Mouse (Mus musculus): ENCODE measurements around the gene Kti12. TPM values are rescaled to one million over a fixed set of nuclear protein-coding genes. Genes with fewer than 3 reads are reported as not detected.
A peak's percentile ranks its signal among the peaks of the same experiment; 100 is the strongest.

Gene Kti12
- polyA plus RNA-seq, 2 experiments = 25.4 to 38.0 TPM

GRCm38 (mm10) chr4:108825677-108826076 lies 21.9 kb upstream of the Kti12 start:
- H3K36me3 ChIP-seq (replicated peaks; ENCODE audit: control insufficient read depth, insufficient read depth, low read depth) = peaks cover 42% of the 10 kb centered on the region
- no peak overlapping the region for H3K4me3 ChIP-seq (ENCODE audit: insufficient read depth in 1 of 2, low read depth in 2 of 2, low read length in 2 of 2)
- WGBS (ENCODE audit: insufficient replicate concordance) = 88% methylated on average over 3 of the region's 3 CpGs
- H3K4me2 ChIP-seq (ENCODE audit: low read depth) = no peak overlapping the region
- no peak overlapping the region for H3K9ac ChIP-seq (replicated peaks)
- no peak overlapping the region for H3K27ac ChIP-seq
- H3K9me3 ChIP-seq (ENCODE audit: control insufficient read depth, low read length) = no peaks in the 10 kb centered on the region
- ATAC-seq (ENCODE audit: insufficient read depth) (no peak), DNase-seq (ENCODE audit: low read depth in 3 of 3, low spot score in 3 of 3) (no peak)
- TF ChIP-seq CTCF (IDR thresholded peaks at IDR 0.05; ENCODE audit: low read depth) = no peak
- no peak for TF ChIP-seq EP300 (IDR thresholded peaks at IDR 0.05; ENCODE audit: low read depth)
- no peaks in the 10 kb centered on the region for H3K27me3 ChIP-seq (ENCODE audit: control insufficient read depth, insufficient read depth, low read length)
- no peaks in the 10 kb centered on the region for H3K4me1 ChIP-seq (replicated peaks; ENCODE audit: control insufficient read depth in 2 of 2, insufficient read depth in 2 of 2, low read length in 1 of 2)

- peaks cover 38% of the 10 kb centered on the region for H3K36me3 ChIP-seq (replicated peaks; ENCODE audit: control insufficient read depth, insufficient read depth, low read depth)
- no peaks in the 10 kb centered on the region for H3K4me1 ChIP-seq (replicated peaks; ENCODE audit: control insufficient read depth in 2 of 2, insufficient read depth in 2 of 2, low read length in 1 of 2)
- no peaks in the 10 kb centered on the region for H3K9me3 ChIP-seq (ENCODE audit: control insufficient read depth, low read length)
- H3K4me2 ChIP-seq (ENCODE audit: low read depth) = no peak overlapping the region
- H3K4me3 ChIP-seq (ENCODE audit: insufficient read depth in 1 of 2, low read depth in 2 of 2, low read length in 2 of 2) = no peak overlapping the region
- H3K27ac ChIP-seq = no peak overlapping the region
- ATAC-seq (ENCODE audit: insufficient read depth) (no peak), DNase-seq (ENCODE audit: low read depth in 3 of 3, low spot score in 3 of 3) (no peak)
- 61% methylated on average over 1 of the region's 1 CpGs for WGBS (ENCODE audit: insufficient replicate concordance)
- no peaks in the 10 kb centered on the region for H3K27me3 ChIP-seq (ENCODE audit: control insufficient read depth, insufficient read depth, low read length)
- H3K9ac ChIP-seq (replicated peaks) = no peak overlapping the region
- no peak for TF ChIP-seq CTCF (IDR thresholded peaks at IDR 0.05; ENCODE audit: low read depth)
These were observed 21.5 kb upstream of the Kti12 start for GRCm38 (mm10) chr4:108826096-108826495.

- no peak overlapping the region for H3K27ac ChIP-seq
- H3K36me3 ChIP-seq (replicated peaks; ENCODE audit: control insufficient read depth, insufficient read depth, low read depth) = peaks cover 37% of the 10 kb centered on the region
- no peaks in the 10 kb centered on the region for H3K9me3 ChIP-seq (ENCODE audit: control insufficient read depth, low read length)
- ATAC-seq (ENCODE audit: insufficient read depth) = no peak
- no peak overlapping the region for H3K4me3 ChIP-seq (ENCODE audit: insufficient read depth in 1 of 2, low read depth in 2 of 2, low read length in 2 of 2)
- H3K9ac ChIP-seq (replicated peaks) = no peak overlapping the region
- peaks cover under 1% of the 10 kb centered on the region in 2 experiments; a peak in 2 of 4 replicates for H3K4me1 ChIP-seq (replicated peaks; ENCODE audit: control insufficient read depth in 2 of 2, insufficient read depth in 2 of 2, low read length in 1 of 2)
- WGBS (ENCODE audit: insufficient replicate concordance) = 69% methylated on average over 2 of the region's 2 CpGs
- DNase-seq (ENCODE audit: low read depth in 3 of 3, low spot score in 3 of 3) = no peak
- H3K27me3 ChIP-seq (ENCODE audit: control insufficient read depth, insufficient read depth, low read length) = no peaks in the 10 kb centered on the region
- TF ChIP-seq CTCF (IDR thresholded peaks at IDR 0.05; ENCODE audit: low read depth) (no peak), EP300 (IDR thresholded peaks at IDR 0.05; ENCODE audit: low read depth) (no peak)
- no peak overlapping the region for H3K4me2 ChIP-seq (ENCODE audit: low read depth)
These were observed 20.9 kb upstream of the Kti12 start for GRCm38 (mm10) chr4:108826643-108827042.

- no peak overlapping the region for H3K27ac ChIP-seq
- no peak for ATAC-seq (ENCODE audit: insufficient read depth)
- 77% methylated on average over 1 of the region's 1 CpGs for WGBS (ENCODE audit: insufficient replicate concordance)
- H3K9ac ChIP-seq (replicated peaks) = no peak overlapping the region
- no peak overlapping the region for H3K4me2 ChIP-seq (ENCODE audit: low read depth)
- H3K4me1 ChIP-seq (replicated peaks; ENCODE audit: control insufficient read depth in 2 of 2, insufficient read depth in 2 of 2, low read length in 1 of 2) = peaks cover 7 to 14% of the 10 kb centered on the region in 2 experiments
- DNase-seq (ENCODE audit: low read depth in 3 of 3, low spot score in 3 of 3) = no peak
- H3K27me3 ChIP-seq (ENCODE audit: control insufficient read depth, insufficient read depth, low read length) = no peaks in the 10 kb centered on the region
- no peak overlapping the region for H3K4me3 ChIP-seq (ENCODE audit: insufficient read depth in 1 of 2, low read depth in 2 of 2, low read length in 2 of 2)
- no peaks in the 10 kb centered on the region for H3K9me3 ChIP-seq (ENCODE audit: control insufficient read depth, low read length)
- H3K36me3 ChIP-seq (replicated peaks; ENCODE audit: control insufficient read depth, insufficient read depth, low read depth) = peaks cover 12% of the 10 kb centered on the region
- TF ChIP-seq EP300 (IDR thresholded peaks at IDR 0.05; ENCODE audit: low read depth) = no peak
- no peak for TF ChIP-seq CTCF (IDR thresholded peaks at IDR 0.05; ENCODE audit: low read depth)
These were observed 16.9 kb upstream of the Kti12 start for GRCm38 (mm10) chr4:108830698-108831097.

GRCm38 (mm10) chr4:108832916-108833827 lies 14.4 kb upstream of the Kti12 start, which contains the start of gene Btf3l4:
TSS of gene Btf3l4 (minus strand) at chr4:108833614.
- 0% methylated on average over 67 of the region's 73 CpGs for WGBS (ENCODE audit: insufficient replicate concordance)
- no peak for TF ChIP-seq CTCF (IDR thresholded peaks at IDR 0.05; ENCODE audit: low read depth)
- Histone ChIP-seq H3K36me3 (replicated peaks; ENCODE audit: control insufficient read depth, insufficient read depth, low read depth) (peaks cover 4% of the 10 kb centered on the region; the same call in 1 of the 2 replicates), H3K27ac (peak within 1 kb of the TSS; percentile 89), H3K4me2 (ENCODE audit: low read depth) (peak within 1 kb of the TSS; percentile 94), H3K4me1 (replicated peaks; ENCODE audit: control insufficient read depth in 2 of 2, insufficient read depth in 2 of 2, low read length in 1 of 2) (peaks cover 7 to 15% of the 10 kb centered on the region in 2 experiments), H3K9ac (replicated peaks) (peak within 1 kb of the TSS; percentile 90), H3K27me3 (ENCODE audit: control insufficient read depth, insufficient read depth, low read length) (no peaks in the 10 kb centered on the region), H3K9me3 (ENCODE audit: control insufficient read depth, low read length) (no peaks in the 10 kb centered on the region), H3K4me3 (ENCODE audit: insufficient read depth in 1 of 2, low read depth in 2 of 2, low read length in 2 of 2) (peak within 1 kb of the TSS; percentile 98 to 99)
- peak; percentile 94 for ATAC-seq (ENCODE audit: insufficient read depth)
- peak; percentile 86 to 88 (median 88) for DNase-seq (ENCODE audit: low read depth in 3 of 3, low spot score in 3 of 3)

All from liver, embryonic 14.5 days (tissue).